Mouse (Mus musculus): ENCODE measurements around the gene Pla2g4b. TPM values are rescaled to one million over a fixed set of nuclear protein-coding genes. Genes with fewer than 3 reads are reported as not detected.

Pla2g4b gene
- polyA plus RNA-seq, 1 experiment from 2014 or later = 0.18 TPM

DNA sequence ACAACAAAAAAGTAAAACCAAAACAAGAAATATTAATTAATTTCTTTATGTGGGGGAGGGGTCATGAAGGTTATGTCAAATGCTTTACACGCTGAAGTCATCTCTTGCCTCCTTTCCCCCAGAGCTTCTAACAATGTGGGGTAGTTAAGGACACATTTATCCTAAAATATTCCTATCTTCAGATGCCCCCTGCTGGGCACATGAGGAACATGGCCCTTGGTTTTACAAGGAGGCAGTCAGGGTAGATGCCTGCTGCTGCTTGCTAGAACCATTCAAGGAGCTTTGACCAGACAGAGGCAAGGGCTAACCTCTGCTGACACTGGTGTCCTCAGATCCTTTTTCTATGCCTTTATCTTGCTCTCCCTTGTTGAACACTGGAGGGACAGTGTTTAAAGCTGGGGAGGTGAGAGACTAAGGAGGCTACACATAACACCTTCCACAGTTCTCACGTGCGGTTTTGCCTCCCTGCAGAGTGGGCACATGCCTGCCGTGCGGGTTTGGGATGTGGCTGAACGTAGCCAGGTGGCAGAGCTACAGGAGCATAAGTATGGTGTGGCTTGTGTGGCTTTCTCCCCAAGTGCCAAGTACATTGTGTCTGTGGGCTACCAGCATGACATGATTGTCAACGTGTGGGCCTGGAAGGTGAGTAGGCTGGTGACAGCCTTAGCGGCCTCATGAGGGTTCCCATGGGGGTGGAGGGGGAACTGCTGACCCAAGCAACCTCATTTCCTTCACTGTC is 21.6 kb upstream of the Pla2g4b start:
- Histone ChIP-seq H3K27me3 (replicated peaks; ENCODE audit: insufficient read depth, low read length) (no peaks in the 10 kb centered on the region), H3K9ac (replicated peaks; ENCODE audit: low read depth) (no peak overlapping the region), H3K4me3 (ENCODE audit: low read depth, low read length) (no peak overlapping the region), H3K36me3 (ENCODE audit: insufficient read depth, low read length) (peaks cover 16% of the 10 kb centered on the region; the same call in 1 of the 2 replicates), H3K9me3 (ENCODE audit: low read length) (no peaks in the 10 kb centered on the region), H3K4me2 (replicated peaks; ENCODE audit: low read depth, low read length) (no peak overlapping the region), H3K27ac (ENCODE audit: low read length) (no peak overlapping the region), H3K4me1 (ENCODE audit: insufficient read depth, low read depth, low read length) (no peaks in the 10 kb centered on the region)
- WGBS = 74% methylated on average over 8 of the region's 8 CpGs
- peak; percentile 83 for DNase-seq (ENCODE audit: low spot score)
- TF ChIP-seq CTCF (IDR thresholded peaks at IDR 0.05) = peak; percentile 90
- TF ChIP-seq EP300 (IDR thresholded peaks at IDR 0.05) = no peak
- peak; percentile 44; the same call in 1 of the 2 replicates for ATAC-seq

GRCm38 (mm10) chr2:120012924-120013323 is 20.3 kb upstream of the Pla2g4b start:
- DNase-seq (ENCODE audit: low spot score) (no peak), ATAC-seq (no peak)
- Histone ChIP-seq H3K9ac (replicated peaks; ENCODE audit: low read depth) (no peak overlapping the region), H3K27me3 (replicated peaks; ENCODE audit: insufficient read depth, low read length) (no peaks in the 10 kb centered on the region), H3K4me1 (ENCODE audit: insufficient read depth, low read depth, low read length) (no peaks in the 10 kb centered on the region), H3K27ac (ENCODE audit: low read length) (no peak overlapping the region), H3K4me2 (replicated peaks; ENCODE audit: low read depth, low read length) (no peak overlapping the region), H3K36me3 (ENCODE audit: insufficient read depth, low read length) (peaks cover 19% of the 10 kb centered on the region; the same call in 1 of the 2 replicates), H3K9me3 (ENCODE audit: low read length) (no peaks in the 10 kb centered on the region), H3K4me3 (ENCODE audit: low read depth, low read length) (no peak overlapping the region)
- TF ChIP-seq CTCF (IDR thresholded peaks at IDR 0.05) (no peak), EP300 (IDR thresholded peaks at IDR 0.05) (no peak)
- WGBS = 82% methylated on average over 13 of the region's 13 CpGs

DNA sequence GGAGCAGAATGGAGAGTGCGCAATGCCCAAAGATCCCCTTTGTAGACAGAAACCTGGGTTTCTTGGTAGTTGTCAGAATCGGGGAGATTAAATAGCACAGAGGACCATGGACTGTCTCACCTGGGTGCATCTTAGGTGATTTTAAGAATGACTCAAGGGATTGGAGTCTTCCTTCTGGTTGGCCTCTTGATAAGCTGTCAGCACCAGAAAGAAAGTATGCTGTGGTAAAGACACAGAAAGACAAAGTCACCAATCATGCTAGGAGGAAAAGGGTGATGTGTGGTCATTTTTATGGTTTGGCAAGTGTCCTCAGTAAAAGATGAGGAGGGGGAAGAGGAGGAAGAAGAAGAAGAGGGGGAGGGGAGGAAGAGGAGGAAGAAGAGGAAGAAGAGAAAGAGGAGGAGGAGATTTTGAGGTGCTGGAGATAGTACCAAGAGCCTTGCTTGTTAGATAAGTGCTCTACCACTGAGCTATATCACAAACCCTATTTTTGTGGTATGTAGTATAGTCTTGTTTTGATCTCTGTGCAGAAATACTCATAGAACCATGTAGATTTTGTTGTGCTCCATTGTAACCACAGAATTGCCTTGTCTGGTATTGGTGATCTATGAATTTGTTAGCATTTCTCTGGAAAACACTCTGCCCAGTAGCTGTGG is 19.3 kb upstream of the Pla2g4b start:
- Histone ChIP-seq H3K4me1 (ENCODE audit: insufficient read depth, low read depth, low read length) (no peaks in the 10 kb centered on the region), H3K27me3 (replicated peaks; ENCODE audit: insufficient read depth, low read length) (no peaks in the 10 kb centered on the region), H3K4me3 (ENCODE audit: low read depth, low read length) (no peak overlapping the region), H3K27ac (ENCODE audit: low read length) (no peak overlapping the region), H3K4me2 (replicated peaks; ENCODE audit: low read depth, low read length) (no peak overlapping the region), H3K9me3 (ENCODE audit: low read length) (no peaks in the 10 kb centered on the region), H3K36me3 (ENCODE audit: insufficient read depth, low read length) (peaks cover 23% of the 10 kb centered on the region; the same call in 1 of the 2 replicates), H3K9ac (replicated peaks; ENCODE audit: low read depth) (no peak overlapping the region)
- 88% methylated on average over 2 of the region's 2 CpGs for WGBS
- TF ChIP-seq EP300 (IDR thresholded peaks at IDR 0.05) (no peak), CTCF (IDR thresholded peaks at IDR 0.05) (no peak)
- DNase-seq (ENCODE audit: low spot score) (no peak), ATAC-seq (no peak)

- Histone ChIP-seq H3K4me1 (ENCODE audit: insufficient read depth, low read depth, low read length) (no peaks in the 10 kb centered on the region), H3K27ac (ENCODE audit: low read length) (no peak overlapping the region), H3K9ac (replicated peaks; ENCODE audit: low read depth) (no peak overlapping the region), H3K36me3 (ENCODE audit: insufficient read depth, low read length) (peaks cover 32% of the 10 kb centered on the region), H3K27me3 (replicated peaks; ENCODE audit: insufficient read depth, low read length) (no peaks in the 10 kb centered on the region), H3K9me3 (ENCODE audit: low read length) (no peaks in the 10 kb centered on the region), H3K4me3 (ENCODE audit: low read depth, low read length) (no peak overlapping the region), H3K4me2 (replicated peaks; ENCODE audit: low read depth, low read length) (no peak overlapping the region)
- DNase-seq (ENCODE audit: low spot score) (no peak), ATAC-seq (no peak)
- 94% methylated on average over 4 of the region's 4 CpGs for WGBS
- TF ChIP-seq CTCF (IDR thresholded peaks at IDR 0.05) (no peak), EP300 (IDR thresholded peaks at IDR 0.05) (no peak)
Observed at GRCm38 (mm10) chr2:120015882-120016281, 17.3 kb upstream of the Pla2g4b start.

GRCm38 (mm10) chr2:120017599-120017998 is 15.6 kb upstream of the Pla2g4b start:
- Histone ChIP-seq H3K27ac (ENCODE audit: low read length) (no peak overlapping the region), H3K4me2 (replicated peaks; ENCODE audit: low read depth, low read length) (no peak overlapping the region), H3K36me3 (ENCODE audit: insufficient read depth, low read length) (peaks cover 32% of the 10 kb centered on the region), H3K9ac (replicated peaks; ENCODE audit: low read depth) (no peak overlapping the region), H3K4me1 (ENCODE audit: insufficient read depth, low read depth, low read length) (no peaks in the 10 kb centered on the region), H3K9me3 (ENCODE audit: low read length) (no peaks in the 10 kb centered on the region), H3K27me3 (replicated peaks; ENCODE audit: insufficient read depth, low read length) (no peaks in the 10 kb centered on the region), H3K4me3 (ENCODE audit: low read depth, low read length) (no peak overlapping the region)
- TF ChIP-seq EP300 (IDR thresholded peaks at IDR 0.05) (no peak), CTCF (IDR thresholded peaks at IDR 0.05) (no peak)
- ATAC-seq (peak; percentile 57), DNase-seq (ENCODE audit: low spot score) (no peak)
- 67% methylated on average over 12 of the region's 12 CpGs for WGBS

GRCm38 (mm10) chr2:120024337-120024736 is 8.9 kb upstream of the Pla2g4b start:
- DNase-seq (ENCODE audit: low spot score) = no peak
- H3K9me3 ChIP-seq (ENCODE audit: low read length) = no peaks in the 10 kb centered on the region
- TF ChIP-seq CTCF (IDR thresholded peaks at IDR 0.05) = no peak
- no peak for TF ChIP-seq EP300 (IDR thresholded peaks at IDR 0.05)
- H3K4me1 ChIP-seq (ENCODE audit: insufficient read depth, low read depth, low read length) = peaks cover 9% of the 10 kb centered on the region
- no peak overlapping the region for H3K4me3 ChIP-seq (ENCODE audit: low read depth, low read length)
- H3K27ac ChIP-seq (ENCODE audit: low read length) = no peak overlapping the region
- ATAC-seq = no peak
- peaks cover 14% of the 10 kb centered on the region for H3K36me3 ChIP-seq (ENCODE audit: insufficient read depth, low read length)
- H3K9ac ChIP-seq (replicated peaks; ENCODE audit: low read depth) = no peak overlapping the region
- WGBS = 81% methylated on average over 5 of the region's 5 CpGs
- H3K4me2 ChIP-seq (replicated peaks; ENCODE audit: low read depth, low read length) = no peak overlapping the region
- H3K27me3 ChIP-seq (replicated peaks; ENCODE audit: insufficient read depth, low read length) = no peaks in the 10 kb centered on the region
